Mouse (Mus musculus) yolk sac, embryonic 10.5 days (tissue): ENCODE data around the gene Ap4m1.

Experiments
- DNase-seq: peaks from one replicate; pipeline ENCODE4 v3.0.0-alpha.2; 2017; ENCODE audit warnings: low spot score

Ap4m1 gene

DNA sequence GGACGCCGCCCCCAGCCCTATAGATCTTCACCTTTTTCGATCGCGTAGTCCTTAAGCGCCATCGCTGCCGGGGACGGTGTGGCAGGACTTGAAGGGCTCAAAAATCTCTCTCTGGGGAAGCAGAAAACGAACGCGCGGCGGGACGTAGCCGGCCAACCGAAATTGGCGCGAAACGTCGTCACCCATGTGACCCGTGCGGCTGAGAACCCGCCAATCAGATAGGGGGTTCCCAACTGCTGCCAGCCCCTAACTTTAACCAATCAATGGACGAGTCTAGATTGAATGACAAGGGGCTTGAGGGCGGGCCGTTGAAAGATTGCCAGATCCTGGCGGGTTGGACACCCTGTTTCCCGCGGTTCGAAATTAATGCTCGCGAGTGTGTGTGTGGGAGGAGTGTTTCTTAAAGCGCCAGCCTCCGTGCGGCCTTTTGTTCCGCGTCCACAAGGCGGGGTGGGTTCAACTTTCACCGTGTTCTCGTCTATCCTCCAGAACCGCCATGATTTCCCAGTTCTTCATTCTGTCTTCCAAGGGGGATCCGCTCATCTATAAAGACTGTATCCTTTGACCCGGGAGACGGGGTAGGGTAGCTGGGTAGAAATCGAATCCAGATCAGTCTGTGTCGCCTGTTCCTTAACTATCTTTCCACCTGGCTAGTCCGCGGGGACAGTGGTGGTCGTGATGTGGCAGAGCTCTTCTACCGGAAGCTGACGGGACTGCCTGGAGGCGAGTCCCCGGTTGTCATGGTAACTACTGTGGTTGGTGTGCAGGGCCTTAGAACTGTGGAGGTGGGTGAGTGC is at the start of gene Ap4m1, which contains the start of gene Mcm7:
TSS of gene Ap4m1 (plus strand) at position 308 of the 797 bp plus-strand sequence.
TSS of gene Mcm7 (minus strand) at position 728 of the 797 bp plus-strand sequence.
- peak; percentile 98 for DNase-seq

DNA sequence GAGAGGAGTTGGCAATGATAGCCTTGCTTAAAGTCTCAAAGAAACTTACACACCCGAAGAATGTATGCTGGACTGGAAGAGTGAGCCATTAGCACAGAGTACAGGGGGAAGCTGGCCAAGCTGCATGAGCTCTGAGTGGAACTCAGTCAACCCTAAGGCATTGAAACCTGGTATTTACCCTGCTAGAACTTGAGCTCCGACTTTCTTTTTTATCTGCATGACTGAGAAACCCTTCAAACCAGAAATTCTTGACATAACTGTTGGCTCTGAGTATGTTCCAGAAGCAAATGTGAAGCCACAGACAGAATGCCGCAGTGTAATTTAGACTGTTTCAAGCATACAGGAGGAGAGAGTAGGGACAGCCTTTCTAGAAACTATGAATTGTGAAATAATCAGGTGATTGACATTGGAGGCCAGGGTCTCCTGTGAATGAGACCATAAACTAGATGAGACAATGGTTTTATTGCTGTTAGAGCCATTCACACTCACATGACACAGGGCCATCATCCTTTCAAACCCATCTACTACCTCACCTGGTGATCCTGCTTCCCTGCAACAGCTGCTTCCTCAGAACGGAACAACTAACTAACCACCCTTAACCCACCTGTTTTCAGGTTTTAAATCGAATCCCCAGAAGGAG is 39.3 kb upstream of the Ap4m1 start:
- no peak for DNase-seq

DNA sequence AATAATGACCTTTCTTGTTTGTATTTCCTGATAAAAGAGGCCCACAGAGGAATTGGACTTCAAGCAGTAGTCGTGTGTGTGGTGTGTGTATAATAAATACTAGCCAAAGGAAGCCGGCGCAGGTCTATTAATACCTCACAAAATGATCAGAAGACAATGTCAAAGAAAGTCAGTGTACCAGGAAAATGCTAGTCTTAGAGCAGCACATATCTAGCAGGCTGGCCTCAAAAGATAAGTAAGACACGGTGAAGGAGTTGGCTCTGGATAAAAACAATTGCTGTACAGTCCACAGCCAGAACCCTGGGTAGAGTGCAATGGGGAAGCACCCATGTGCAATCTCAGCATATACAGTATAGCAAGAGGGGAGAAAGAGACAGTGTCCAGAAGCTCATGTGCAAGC is 34.5 kb upstream of the Ap4m1 start:
- no peak for DNase-seq

DNA sequence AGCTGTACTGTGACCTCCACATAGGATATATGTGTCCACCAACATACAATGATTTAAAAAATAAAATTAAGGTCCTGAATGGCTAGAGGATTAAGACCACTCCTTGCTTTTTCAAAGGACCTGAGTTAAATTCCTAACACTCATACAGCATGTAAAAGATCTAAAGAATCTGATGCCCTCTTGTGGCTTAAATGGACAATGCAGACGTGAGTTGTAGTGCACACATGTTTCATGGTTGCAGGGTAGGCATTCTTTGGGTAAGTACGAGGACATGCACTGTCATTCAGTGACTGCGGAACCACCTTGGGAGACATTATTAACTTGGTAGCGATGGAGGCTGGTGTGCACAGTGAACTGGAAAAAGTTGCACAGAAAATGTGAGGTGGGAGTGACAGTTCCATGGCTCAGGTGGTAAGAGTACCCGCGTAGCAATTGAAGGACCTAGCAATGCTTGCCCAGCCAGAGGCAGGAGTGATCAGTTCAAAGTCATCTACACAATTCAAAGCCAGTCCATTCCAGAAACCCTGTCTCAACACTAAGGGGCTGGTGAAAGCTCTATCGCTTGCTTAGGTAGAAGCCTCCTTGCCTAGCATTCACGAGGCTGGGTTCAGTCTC is 33.8 kb upstream of the Ap4m1 start:
- peak; percentile 15 for DNase-seq

DNA sequence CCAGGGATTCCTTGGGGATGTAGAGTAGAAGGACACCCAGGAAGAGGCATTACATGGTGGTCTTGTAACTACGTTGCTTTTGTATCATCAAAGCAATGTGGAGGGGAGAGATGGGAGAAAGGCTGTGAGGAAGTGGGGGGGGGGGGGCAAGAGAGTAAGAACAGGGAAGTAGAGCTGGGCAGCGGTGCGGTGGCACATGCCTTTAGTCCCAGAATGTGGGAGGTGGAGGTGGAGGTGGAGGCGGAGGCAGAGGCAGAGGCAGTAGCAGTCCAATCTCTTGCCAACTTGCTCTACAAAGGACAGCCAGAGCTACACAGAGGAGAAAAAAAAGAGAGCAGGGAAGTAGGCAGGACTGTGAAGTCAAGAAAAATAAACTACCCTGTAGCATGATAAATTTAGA is 33.2 kb upstream of the Ap4m1 start:
- DNase-seq: no peak

DNA sequence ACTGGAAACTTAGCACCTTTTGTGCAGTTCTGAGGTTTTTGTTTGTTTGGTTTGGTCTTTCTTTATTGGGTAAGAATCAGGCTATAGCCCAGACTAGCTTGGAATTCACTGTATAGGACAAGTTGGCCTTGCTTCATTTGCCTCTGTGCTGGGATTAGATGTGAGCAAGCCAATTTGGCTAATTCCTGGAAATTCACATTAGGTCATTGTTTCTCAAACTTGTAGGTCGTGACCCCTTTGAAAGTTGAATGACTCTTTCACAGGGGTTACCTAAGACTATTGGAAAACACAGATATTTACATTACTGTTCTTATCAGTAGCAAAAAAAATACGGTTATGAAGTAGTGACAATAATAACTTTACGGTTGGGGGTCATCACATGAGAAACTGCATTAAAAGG is 17.4 kb upstream of the Ap4m1 start:
- no peak for DNase-seq

DNA sequence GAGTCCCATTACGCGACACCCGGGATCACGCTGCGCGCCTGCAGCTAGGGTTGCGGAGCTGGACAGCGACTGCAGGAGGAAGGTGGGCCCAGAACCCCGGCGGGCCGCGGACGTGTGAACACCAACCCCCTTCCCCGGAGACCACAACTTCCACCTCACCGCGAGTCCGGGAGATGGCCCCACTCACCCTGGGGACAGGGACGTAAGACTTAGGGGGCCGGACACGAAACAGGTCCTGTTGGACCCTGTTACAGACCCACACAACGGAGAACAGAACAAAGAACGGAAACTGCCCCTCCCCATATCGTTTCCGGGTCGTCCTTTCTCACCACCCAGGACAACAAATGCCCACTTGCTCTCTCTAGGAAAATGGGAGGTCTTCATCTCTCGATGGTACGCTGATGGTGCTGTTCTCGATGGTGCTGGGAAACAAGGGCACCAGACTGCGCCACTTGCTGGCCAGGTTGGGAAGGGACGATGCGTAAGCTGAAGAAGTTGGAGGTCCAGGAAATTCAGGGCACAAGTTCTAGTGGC is 16.3 kb upstream of the Ap4m1 start, which contains the start of gene Zfp113:
TSS of gene Zfp113 (minus strand) at position 302 of the 534 bp plus-strand sequence.
- peak; percentile 94 for DNase-seq

DNA sequence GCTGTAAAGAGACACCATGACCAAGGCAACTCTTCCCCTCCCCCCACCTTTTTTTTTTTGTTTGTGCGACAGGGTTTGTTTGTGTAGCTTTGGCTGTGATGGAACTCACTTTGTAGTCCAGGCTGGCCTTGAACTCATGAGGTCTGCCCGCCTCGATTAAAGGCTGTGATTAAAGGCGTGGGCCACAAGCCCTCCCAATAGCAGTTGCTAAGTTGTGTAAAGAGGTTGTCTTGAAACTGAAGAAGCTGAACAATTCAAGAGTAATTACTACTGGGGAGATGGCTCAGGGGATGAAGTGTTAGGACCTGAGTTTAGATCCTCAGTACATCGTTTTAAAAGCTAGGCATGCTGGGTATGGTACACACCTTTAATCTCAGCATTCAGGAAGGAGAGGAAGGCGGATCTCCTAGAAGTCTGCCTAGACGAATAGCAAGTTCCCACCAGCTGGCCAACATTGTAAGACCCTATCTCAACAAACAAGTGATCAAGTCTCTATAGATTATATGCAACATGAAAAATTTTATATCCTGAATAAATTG is 11.5 kb upstream of the Ap4m1 start:
- DNase-seq: no peak

DNA sequence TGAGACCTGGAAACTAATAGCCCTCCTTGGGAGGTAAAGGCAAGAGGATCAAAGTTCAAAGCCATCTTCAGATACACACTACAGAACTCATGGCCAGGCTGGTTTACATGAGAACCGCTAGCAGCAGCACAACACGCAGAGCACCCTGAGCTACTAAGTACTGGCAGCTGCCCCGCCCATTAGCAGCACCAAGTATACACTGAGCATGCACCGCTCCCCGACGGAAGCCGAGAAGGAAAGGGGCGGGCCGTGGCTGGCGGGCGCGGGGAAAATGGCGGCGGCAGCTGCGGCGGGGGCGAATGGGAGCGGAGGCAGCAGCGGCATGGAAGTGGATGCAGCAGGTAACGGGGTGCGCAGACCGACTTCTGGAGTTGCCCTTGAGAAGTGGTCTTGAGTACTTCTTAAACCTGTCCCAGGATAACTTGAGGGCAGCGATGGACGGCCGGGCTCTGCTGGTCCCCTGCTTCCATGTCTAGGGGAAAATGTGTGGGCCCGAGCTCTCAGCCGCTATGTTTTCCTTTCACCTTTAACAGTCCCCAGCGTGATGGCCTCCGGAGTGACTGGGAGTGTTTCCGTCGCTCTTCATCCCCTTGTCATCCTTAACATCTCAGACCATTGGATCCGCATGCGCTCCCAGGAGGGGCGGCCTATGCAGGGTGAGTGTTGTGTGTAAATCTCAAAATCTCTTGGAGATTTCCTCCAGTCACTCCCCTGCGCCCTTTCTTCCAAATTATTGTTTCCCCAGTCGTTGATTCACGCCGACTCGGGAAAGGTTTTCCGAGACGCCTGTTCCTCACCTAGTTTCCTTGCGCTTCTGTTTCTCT is 10.7 kb upstream of the Ap4m1 start, which contains the start of gene Cops6:
TSS of gene Cops6 (plus strand) at position 230 of the 824 bp plus-strand sequence.
- peak; percentile 92 for DNase-seq

DNA sequence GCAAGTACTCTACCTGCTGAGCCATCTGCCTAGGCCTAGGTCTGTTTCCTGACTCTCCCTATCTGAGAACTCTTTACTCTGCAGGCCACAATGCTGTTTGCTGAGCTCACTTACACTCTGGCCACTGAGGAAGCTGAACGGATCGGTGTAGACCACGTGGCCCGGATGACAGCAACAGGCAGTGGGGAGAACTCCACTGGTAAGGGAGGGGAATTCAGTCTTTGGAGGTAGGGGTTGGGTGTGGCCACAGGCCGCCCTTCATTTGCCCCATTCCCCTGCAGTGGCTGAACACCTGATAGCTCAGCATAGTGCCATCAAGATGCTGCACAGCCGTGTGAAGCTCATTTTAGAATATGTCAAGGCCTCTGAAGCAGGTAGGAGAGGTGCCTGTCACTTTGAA is 8.8 kb upstream of the Ap4m1 start:
- DNase-seq: no peak

DNA sequence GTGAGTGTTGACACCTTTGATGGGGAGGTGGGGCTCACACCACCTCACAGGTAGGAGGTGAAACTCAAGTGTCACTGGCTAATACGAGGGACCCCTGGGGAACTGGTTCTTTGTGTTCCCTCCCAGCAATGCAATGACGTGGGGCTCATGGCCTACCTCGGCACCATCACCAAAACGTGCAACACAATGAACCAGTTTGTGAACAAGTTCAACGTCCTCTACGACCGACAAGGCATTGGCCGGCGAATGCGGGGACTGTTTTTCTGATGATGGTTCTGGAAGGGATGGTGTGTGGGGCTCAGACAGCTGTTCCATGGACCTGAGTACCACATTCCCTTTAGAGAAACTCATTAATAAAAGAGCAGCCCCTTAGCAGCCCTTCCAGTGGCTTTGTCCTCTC is 8.2 kb upstream of the Ap4m1 start:
- DNase-seq: no peak

DNA sequence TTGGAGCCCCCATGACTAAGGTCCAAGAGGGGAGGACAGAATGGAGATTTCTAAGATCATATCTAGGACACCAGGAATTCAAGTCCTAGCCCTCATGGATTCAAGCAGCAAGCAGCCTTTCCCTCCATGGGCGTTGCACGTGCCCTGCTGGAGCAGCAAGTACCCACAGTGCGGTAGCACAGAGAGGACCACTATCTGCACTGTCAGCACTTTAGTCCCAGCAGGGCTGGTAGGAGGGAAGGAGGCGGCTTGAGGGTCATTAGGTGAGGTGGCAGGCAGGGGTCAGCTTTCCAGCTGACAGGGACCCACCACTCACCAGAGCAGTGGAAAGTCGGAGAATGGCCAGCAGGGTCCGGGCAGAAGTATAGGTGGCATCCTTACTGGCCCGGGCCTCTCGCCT is 6.2 kb upstream of the Ap4m1 start:
- no peak for DNase-seq

DNA sequence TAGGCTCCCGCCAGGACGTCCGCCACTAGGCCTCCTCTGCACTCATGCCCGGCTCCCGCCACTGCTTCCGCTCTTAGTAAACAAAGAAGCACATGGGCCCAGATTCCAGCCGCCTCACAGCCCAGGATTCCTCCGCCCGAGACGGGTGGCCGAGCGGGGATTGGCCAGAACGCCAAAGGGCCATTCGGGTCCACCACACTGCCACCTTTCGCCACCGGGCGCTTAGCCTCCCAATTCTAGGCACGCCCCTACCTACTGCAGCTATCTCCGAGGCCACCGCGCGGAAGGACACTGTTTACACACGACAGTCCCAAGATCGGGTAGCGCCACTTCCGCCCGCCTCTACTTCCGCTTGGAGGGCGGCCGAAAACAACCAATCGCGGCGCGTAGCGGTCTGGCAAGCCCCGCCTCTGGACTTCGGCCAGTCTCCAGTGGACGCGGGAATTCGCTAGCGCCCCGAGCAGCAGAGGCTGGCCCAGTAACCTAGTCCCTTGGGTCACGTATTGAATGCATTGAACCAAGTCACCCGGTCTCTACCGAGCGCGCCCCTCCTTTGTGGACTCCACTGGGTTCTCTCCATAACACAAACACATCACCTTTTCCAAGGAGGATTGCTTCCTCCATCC is 753 bp upstream of the Ap4m1 start:
- DNase-seq: peak; percentile 97

DNA sequence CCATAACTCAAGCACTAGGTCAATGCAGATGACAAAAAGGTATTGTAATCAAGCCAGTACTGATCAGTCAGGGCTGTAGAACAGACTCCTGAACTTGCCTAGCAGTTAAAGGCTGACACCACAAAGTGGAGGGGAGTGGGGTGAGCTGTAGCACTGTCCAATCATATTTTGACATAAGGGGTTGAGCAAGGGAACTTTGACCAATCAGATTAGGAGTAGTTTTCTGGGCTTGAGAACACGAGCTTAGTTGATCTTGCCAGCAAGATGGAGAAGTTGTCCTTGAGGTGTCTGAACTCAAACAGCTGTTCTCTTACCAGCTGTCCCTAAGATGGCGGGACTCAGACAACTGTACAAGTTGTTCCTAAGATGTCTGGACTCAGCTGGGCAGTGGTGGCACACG is 1.4 kb downstream of the Ap4m1 start:
- no peak for DNase-seq

DNA sequence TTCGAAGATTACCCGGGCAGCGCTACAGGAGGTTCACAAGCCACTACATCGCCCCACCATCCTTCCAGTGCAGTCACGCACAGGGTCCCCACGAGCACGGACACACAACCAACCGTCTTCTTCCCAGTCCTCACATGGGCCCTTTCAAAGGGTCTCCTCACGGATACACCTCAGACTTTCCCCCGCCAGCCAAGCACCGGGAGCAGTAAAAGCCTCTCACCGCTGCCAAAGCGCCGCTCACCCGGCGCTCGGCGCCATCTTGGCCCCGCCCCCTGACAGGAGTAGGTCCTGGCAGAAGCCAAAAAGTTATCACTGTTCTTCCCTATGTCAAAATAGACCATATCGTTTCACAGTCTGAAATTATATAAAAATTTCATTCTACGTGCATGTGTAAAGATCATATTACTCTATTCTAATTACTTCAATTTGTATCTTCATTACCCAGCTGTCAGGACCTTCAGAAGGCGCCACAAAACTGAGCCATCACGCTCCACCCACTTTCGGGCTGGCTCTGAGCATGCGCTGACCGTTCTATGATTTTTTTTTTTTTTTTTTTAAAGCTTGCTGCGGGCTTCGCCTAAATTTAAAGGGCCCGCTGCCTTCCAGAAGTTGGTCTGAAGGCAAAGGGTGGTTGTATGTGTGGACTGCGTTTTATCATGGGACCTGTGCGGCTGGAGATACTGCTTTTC is 15.3 kb downstream of the Ap4m1 start, which contains the start of the genes Taf6 and Cnpy4:
TSS of gene Taf6 (minus strand) at position 502 of the 689 bp plus-strand sequence.
TSS of gene Cnpy4 (plus strand) at position 536 of the 689 bp plus-strand sequence.
- DNase-seq: peak; percentile 86

DNA sequence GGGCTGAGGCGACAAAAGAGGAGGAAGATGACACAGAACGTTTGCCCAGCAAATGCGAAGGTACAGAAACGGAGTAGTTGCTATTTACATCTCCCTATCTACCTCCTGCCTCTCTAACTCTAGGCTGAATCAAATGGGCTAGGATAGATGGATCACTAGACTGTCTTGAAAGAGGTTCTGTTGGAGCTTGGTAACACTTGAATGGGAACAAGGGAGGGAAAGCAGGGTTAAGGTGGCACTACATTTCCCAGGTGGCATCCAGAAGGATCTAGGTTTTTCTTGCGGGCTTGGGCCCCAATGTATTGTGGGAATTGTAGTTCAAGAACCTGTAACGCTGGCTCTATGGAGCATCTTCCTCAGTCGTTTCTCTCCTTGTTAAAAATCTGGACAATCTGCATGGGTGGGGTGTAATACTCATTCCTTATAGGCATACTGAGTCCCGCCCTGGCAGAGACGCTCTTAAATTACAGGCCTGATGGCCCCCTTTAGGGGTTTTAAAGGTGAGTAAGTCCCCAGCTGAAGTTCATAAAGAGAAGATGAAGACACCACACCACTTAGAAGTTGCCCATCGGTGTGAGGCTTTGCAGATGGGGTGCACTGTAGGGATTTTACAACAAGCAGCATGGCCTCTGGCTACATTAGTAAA is 16.0 kb downstream of the Ap4m1 start:
- DNase-seq: peak; percentile 77

DNA sequence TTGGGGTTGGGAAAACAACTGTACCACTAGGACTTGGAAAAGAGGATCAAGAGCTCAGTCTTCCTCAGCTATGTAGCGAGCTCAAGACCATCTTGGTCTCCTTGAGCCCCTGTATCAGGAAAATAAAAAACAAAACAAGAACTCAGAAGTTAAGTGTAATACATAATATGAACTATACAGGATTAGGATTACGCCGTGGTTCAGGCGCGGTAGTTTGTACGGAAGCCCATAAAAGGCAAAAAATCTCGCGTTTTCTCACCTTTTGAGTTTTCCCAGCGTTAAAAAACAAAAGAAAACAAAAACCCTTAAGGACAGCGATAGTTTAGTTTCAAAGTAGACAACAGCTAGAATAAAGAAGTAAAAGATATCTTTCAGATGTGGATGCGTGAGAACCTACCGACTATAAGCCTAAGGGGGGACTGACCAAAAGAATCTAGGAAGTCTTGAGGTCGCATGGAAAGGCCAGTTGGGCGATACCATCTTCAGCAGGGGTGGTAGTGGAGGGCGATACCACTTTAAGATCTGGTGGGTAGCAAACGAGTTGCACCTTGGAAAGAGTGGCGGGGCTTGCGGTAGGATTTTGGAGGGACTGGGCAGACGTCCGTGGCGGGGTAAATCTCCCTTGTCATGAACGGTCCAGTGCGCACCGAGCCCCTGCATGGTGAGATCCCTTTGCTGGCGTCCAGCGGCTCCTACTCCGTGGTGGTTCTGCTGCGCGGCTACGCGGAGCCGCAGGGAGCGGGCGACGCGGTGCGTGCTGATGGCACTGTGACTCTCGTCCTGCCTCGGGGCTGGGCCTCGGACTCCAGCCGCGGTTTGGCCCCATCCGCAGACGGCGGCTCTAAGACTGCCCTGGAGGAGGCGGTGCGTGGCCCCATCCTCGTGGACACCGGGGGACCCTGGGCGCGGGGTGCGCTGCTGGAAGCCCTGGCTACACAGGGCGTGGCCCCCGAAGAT is 22.2 kb downstream of the Ap4m1 start, which contains the start of gene Mblac1:
TSS of gene Mblac1 (plus strand) at position 544 of the 957 bp plus-strand sequence.
- peak; percentile 89 for DNase-seq

DNA sequence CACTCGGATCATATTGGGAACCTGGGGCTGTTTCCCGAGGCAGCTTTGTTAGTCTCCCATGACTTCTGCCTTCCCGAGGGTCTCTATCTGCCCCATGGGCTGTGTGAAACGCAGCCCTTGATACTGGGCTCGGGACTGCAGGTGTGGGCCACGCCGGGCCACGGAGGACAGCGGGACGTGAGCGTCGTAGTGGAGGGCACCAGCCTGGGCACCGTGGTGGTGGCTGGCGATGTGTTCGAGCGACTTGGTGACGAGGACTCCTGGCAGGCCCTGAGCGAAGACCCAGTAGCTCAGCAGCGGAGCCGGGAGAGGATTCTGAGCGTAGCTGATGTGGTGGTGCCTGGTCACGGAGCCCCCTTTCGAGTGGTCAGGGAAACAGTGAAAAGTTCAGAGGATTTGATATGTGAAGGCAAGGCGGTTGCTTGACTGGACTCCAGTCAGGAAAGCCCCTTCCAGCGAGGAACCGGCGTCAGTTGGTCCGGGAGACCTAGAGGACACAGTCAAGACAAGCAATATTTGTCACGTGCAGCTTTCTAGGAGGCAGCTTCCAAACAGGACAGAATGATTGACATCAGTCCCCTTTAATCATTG is 23.0 kb downstream of the Ap4m1 start:
- DNase-seq: peak; percentile 35
